Mouse (Mus musculus) inflammation-experienced regulatory T-cells, adult 16 weeks (primary cell): ENCODE results near the gene Zkscan14. TPM values are rescaled to one million over a fixed set of nuclear protein-coding genes. Genes with fewer than 3 reads are reported as not detected.

Source experiments
- polyA plus RNA-seq: library from polyadenylated mRNA; unstranded; fragments of 100-300 nt; shearing (Covaris generic); gene quantifications from one replicate; pipeline ENCODE4 v1.2.1, GENCODE M21; 2017

Zkscan14 gene
- polyA plus RNA-seq = 30.2 TPM

GRCm38 (mm10) chr5:145201321-145201991, at the start of gene Zkscan14:
Gene Zkscan14, minus strand, starts transcription at chr5:145201868.

GRCm38 (mm10) chr5:145231367-145231871, 29.8 kb upstream of the Zkscan14 start, which contains the start of gene Zfp655:
Gene Zfp655, plus strand, starts transcription at chr5:145231715.

GRCm38 (mm10) chr5:145203936-145204691, 2.4 kb upstream of the Zkscan14 start, which contains the start of gene Zkscan5:
Gene Zkscan5, plus strand, starts transcription at chr5:145204562.

GRCm38 (mm10) chr5:145191962-145192361, 9.7 kb downstream of the Zkscan14 start, which contains the start of gene Atp5j2:
Gene Atp5j2, minus strand, starts transcription at chr5:145192062.

GRCm38 (mm10) chr5:145166536-145167305, 34.9 kb downstream of the Zkscan14 start, which contains the start of the genes Ptcd1 and Cpsf4:
Gene Ptcd1, minus strand, starts transcription at chr5:145167108.
Gene Cpsf4, plus strand, starts transcription at chr5:145167213.

Other genes with a start within 250 kb of the Zkscan14 start
- gene Smurf1, start 236.0 kb downstream of the Zkscan14 start, polyA plus RNA-seq = 3.1 TPM
- not detected for gene Gm4871, start 169.1 kb downstream of the Zkscan14 start, polyA plus RNA-seq
- gene 1700018F24Rik, start 158.9 kb downstream of the Zkscan14 start, polyA plus RNA-seq = not detected
- gene Arpc1a, start 118.0 kb downstream of the Zkscan14 start, polyA plus RNA-seq = 86.7 TPM
- not detected for gene Kpna7, start 117.8 kb downstream of the Zkscan14 start, polyA plus RNA-seq
- 1,387 TPM for gene Arpc1b, start 87.7 kb downstream of the Zkscan14 start, polyA plus RNA-seq
- gene Pdap1, start 61.6 kb downstream of the Zkscan14 start, polyA plus RNA-seq = 52.0 TPM
- gene Bud31, start 61.5 kb downstream of the Zkscan14 start, polyA plus RNA-seq = 186 TPM
- 30.4 TPM for gene Ptcd1, start 34.8 kb downstream of the Zkscan14 start, polyA plus RNA-seq
- gene Cpsf4, start 34.7 kb downstream of the Zkscan14 start, polyA plus RNA-seq = 39.7 TPM
- 421 TPM for gene Atp5j2, start 9.8 kb downstream of the Zkscan14 start, polyA plus RNA-seq
- 9.6 TPM for gene Zkscan5, start 2.7 kb upstream of the Zkscan14 start, polyA plus RNA-seq
- 63.2 TPM for gene Zfp655, start 29.8 kb upstream of the Zkscan14 start, polyA plus RNA-seq
- 0.96 TPM for gene Zscan25, start 78.6 kb upstream of the Zkscan14 start, polyA plus RNA-seq
- gene Cyp3a57, start 143.4 kb upstream of the Zkscan14 start, polyA plus RNA-seq = not detected